Mouse (Mus musculus) cortical plate, adult 2 months (tissue): ENCODE data around the gene Dab2ip.

Experiments
- CTCF ChIP-seq: fragments of 200-500 bp; IDR thresholded peaks from 2 replicates; pipeline ENCODE4 v1.5.1; 2011; ENCODE audit warnings: mild to moderate bottlenecking, control low read depth, low read length; ENCODE audit not compliant: insufficient read depth; ENCODE audit errors: extremely low read depth
- POLR2A ChIP-seq: fragments of 200-500 bp; IDR thresholded peaks from 2 replicates; pipeline ENCODE4 v1.6.1; 2011; ENCODE audit warnings: mild to moderate bottlenecking, low read length, control low read depth; ENCODE audit not compliant: insufficient read depth; ENCODE audit errors: extremely low read depth

- TF ChIP-seq CTCF (no peak), POLR2A (no peak)
Measured at GRCm38 (mm10) chr2:35723691-35724090, 165.6 kb downstream of the Dab2ip start.
